Mouse (Mus musculus) heart, adult 2 months (tissue): ENCODE data around the gene P4ha3.

Experiments
- CTCF ChIP-seq: fragments of 200-600 bp; IDR thresholded peaks from 2 replicates; pipeline ENCODE4 v1.8.1; 2022; ENCODE audit warnings: antibody characterized with exemption, mild to moderate bottlenecking, moderate library complexity
- EP300 ChIP-seq: fragments of 200-500 bp; IDR thresholded peaks from 2 replicates; pipeline ENCODE4 v1.6.1; 2011; ENCODE audit warnings: low read depth, low read length, control low read depth; ENCODE audit not compliant: insufficient read depth

- TF ChIP-seq EP300, result no peak
- TF ChIP-seq CTCF, result no peak
These were observed 44.7 kb upstream of the P4ha3 start for GRCm38 (mm10) chr7:100240601-100241000.
